Mouse (Mus musculus): ENCODE measurements around the gene Gm27021. TPM values are rescaled to one million over a fixed set of nuclear protein-coding genes. Genes with fewer than 3 reads are reported as not detected.

Gm27021 gene
- total RNA-seq (2021) = not detected
- long read RNA-seq, experiment 1, partial matches to known transcripts = 0 of 2 reads
- long read RNA-seq, experiment 1, other reads (novel, unspliced or antisense) = 2 of 2 reads
- long read RNA-seq, experiment 2 = 0 reads

DNA sequence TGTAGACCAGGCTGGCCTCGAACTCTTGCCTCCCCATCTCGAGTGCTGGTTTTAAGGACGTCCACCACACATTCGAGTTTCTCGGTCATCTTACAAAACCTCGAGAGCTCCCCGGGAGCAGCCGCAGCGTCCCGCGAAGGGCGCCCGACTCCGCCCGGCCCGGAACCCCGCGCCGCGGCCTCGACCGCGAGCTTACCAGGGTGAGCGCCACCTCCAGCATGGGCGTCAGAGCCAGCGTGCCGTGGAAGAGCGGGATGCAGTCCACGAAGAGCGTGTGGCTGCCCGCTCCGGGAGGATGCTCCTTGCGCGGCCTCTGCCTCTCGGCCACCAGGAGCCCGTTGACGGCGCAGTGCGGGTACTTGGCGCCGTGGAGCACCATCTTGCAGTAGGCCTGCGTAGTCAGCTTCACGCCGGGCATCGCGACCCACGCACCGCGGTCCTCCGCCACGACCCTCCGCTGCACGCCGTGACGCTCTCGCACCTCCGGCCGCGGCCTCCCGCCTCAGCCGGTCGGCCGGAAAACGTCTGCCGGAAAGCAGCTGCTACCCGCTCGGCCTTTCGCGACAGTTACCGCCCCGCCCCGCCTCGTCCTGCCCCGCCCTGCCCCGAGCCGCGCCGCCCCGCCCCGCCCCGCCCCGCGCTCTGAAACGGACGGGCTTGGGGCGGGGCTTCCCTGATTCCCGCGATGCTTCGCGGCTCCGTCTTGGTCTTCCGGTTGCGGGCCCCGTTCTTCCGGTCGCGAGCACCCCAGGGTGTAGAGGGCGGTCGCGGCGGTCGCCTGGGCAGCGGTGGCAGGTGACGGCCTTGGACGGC is at the start of gene Gm27021, which contains the start of gene Cox4i1:
Gm27021 (minus strand) TSS at position 519 of the 813 bp plus-strand sequence.
Cox4i1 (plus strand) TSS at position 662 of the 813 bp plus-strand sequence.
- DNase-seq = peak; percentile 95
- intact Hi-C loops (cut with DNase I; ENCODE audit: low total_unique reads) = no loop called here

GRCm38 (mm10) chr8:120715996-120716680 is 48.3 kb upstream of the Gm27021 start:
- intact Hi-C loops (cut with DNase I; ENCODE audit: low total_unique reads) = no loop called here
- no peak for DNase-seq

DNA sequence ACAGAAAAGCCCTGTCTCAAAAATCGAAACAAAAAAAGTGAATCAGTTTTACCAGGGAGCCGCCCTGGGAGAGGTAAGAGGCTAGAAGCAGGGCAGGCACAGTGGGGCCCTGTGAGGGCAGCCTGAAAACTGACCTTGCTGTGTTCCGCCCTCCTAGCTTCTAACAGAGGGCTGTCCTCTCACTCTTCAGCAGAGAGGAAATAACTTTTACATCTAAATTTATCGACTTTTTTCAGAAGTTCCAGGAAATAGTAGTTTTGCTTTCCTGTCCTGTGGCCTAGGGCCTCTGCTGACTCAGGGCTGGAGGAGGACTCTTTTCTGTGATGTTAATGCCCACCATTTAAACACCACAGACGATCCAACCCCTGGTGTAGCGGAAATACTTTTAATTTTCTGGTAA is 47.3 kb upstream of the Gm27021 start:
- intact Hi-C loops (cut with DNase I; ENCODE audit: low total_unique reads) = no loop called here
- DNase-seq = no peak

DNA sequence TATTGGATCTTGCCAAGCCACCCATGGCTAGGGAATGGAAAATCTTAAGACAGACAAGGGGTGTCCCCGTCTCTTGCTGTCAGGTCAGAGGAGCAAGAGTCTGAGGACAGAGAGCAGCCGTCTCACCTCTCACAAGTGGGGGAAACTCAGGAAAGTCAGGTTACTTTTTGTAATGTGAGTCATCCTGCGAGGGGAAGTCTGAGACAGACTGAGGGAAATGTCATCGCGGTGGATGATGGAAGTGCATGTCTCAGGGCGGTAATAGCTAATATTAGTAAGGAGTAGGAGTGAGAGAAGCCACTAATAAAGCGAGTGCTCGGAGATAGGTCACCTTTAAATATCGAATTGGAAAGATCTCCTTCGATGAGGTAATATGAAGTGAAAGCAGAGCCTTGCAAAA is 41.3 kb upstream of the Gm27021 start:
- intact Hi-C loops (cut with DNase I; ENCODE audit: low total_unique reads) = no loop called here
- no peak for DNase-seq

- DNase-seq = no peak
- intact Hi-C loops (cut with DNase I; ENCODE audit: low total_unique reads) = no loop called here
Observed at GRCm38 (mm10) chr8:120706193-120706592, 38.3 kb upstream of the Gm27021 start.

DNA sequence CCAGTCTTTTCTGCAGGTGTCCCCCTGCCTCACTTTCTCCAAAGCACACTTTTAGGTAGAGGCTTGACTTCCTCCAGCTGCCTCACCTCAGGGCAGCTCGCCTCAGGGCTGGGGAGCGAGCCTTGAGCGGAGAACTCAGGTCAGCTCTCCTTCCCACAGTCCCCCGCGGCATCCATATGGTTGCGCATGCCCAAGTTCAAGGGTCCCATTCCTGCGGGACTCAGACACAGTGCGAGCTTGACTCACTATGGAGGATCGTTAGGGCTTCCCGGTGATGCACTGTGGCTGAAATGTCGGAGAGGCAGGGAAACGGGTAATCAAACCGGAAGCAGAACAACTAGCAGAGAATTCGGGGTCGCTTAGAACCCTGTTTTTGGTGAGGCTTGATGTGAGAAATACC is 37.3 kb upstream of the Gm27021 start:
- intact Hi-C loops (cut with DNase I; ENCODE audit: low total_unique reads) = no loop called here

DNA sequence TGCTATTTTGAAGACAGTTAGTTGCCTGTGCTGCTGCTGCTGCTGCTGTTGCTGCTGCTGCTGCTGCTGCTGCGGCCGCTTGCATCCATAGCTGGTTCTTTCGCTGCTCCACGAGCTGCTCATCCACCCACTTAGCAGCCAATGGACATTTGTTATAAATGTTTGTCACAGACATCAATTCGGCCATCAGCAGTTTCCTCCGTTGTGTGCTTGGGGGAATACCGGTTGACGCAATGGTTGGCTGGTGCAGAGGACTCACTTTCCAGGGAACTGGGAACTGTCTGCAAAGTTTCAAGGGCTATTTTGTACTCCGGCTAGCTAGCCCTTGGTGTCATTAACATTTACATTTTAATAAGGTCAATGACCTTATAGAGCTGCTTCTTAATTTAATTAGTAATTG is 36.3 kb upstream of the Gm27021 start:
- peak; percentile 41 for DNase-seq
- intact Hi-C loops (cut with DNase I; ENCODE audit: low total_unique reads) = no loop called here

More for the DNA sequence above, 37.3 kb upstream of the Gm27021 start:
- no peak for DNase-seq

DNA sequence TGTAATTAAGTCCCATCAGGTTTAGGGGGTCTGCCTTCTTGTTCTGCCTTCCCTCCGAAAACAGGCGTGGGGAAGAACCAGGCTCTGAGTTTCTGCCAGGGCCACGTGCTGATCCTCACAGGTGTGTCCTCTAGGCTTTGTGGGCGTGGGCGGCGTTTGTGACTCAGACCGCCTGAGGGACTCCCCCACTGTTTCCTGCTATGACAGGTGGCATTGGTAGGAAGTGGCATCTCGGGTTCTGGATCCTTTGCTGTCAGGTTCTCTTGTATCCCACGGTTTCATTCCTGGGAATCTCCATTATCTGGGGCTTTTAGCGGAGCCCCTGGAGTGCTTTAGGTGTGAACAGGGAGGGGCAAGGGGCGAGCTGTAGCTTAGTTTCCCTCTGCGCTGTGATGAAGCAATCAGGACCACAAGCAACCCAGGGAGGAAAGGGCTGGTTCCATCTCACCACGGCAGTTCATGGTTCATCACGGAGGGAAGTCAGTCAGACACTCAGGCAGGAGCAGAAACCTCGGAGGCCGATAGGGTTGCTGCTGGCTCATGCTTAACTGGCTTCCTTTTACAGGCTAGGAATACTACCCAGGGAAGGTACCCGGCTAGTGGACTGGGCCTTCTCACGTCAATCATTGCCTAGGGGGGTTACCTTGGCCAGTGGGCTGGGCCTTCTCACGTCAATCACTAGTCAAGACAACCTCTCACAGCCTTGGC is 34.0 kb upstream of the Gm27021 start:
- intact Hi-C loops (cut with DNase I; ENCODE audit: low total_unique reads) = no loop called here
- DNase-seq = no peak

DNA sequence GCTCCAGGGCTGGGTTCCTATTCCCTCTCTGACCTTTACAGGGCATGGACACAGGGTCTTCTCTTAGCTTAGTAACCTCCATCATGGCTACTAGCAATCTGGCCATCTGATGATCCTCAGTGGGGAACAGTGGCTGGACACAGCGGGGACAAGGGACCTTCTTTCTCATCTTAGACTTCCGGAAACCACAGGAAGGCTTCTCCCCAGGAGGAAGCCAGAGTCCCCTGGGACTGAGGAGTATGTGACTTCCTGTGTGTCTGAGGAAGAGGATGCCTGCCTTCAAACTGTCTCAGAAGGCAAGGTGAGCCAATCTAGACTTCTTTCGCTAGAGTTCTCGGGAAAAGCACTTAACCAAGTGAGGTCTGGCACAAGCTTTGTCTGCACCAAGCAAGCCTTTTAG is 32.2 kb upstream of the Gm27021 start:
- DNase-seq = no peak
- intact Hi-C loops (cut with DNase I; ENCODE audit: low total_unique reads) = no loop called here

DNA sequence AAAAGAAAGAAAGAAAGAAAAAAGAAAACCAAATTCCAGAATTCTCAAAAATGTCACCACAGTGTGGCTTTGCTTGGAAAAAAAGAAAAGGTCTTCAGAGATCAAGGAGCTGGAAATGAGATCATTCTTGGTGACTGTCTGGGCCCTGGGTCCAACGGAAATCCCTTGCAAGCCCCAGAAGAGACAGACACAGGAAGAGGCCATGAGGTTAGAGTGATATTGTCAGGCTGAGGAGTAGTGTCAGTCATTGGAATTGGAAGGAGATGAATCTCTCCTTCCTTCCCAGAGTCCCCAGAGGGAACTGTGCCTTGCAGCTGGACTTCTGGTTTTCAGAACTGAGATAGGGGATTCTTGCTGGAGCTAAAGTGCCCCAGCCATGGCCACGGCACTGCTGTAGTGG is 31.7 kb upstream of the Gm27021 start:
- intact Hi-C loops (cut with DNase I; ENCODE audit: low total_unique reads) = no loop called here
- DNase-seq = no peak

GRCm38 (mm10) chr8:120699079-120699478 is 31.2 kb upstream of the Gm27021 start:
- intact Hi-C loops (cut with DNase I; ENCODE audit: low total_unique reads) = no loop called here

GRCm38 (mm10) chr8:120698426-120698825 is 30.5 kb upstream of the Gm27021 start:
- intact Hi-C loops (cut with DNase I; ENCODE audit: low total_unique reads) = no loop called here
- no peak for DNase-seq

More at GRCm38 (mm10) chr8:120699079-120699478, 31.2 kb upstream of the Gm27021 start:
- DNase-seq = no peak

- intact Hi-C loops (cut with DNase I; ENCODE audit: low total_unique reads) = no loop called here
Observed at GRCm38 (mm10) chr8:120697979-120698272, 30.0 kb upstream of the Gm27021 start.

GRCm38 (mm10) chr8:120697154-120697978 is 29.5 kb upstream of the Gm27021 start:
- intact Hi-C loops (cut with DNase I; ENCODE audit: low total_unique reads) = no loop called here
- peak; percentile 68 for DNase-seq

More at GRCm38 (mm10) chr8:120697979-120698272, 30.0 kb upstream of the Gm27021 start:
- no peak for DNase-seq

- intact Hi-C loops (cut with DNase I; ENCODE audit: low total_unique reads) = no loop called here
- DNase-seq = peak; percentile 44
Observed at GRCm38 (mm10) chr8:120696401-120697153, 28.7 kb upstream of the Gm27021 start.

- intact Hi-C loops (cut with DNase I; ENCODE audit: low total_unique reads) = no loop called here
- no peak for DNase-seq
Observed at GRCm38 (mm10) chr8:120693861-120694493, 26.1 kb upstream of the Gm27021 start.

- intact Hi-C loops (cut with DNase I; ENCODE audit: low total_unique reads) = no loop called here
Observed at GRCm38 (mm10) chr8:120692934-120693333, 25.1 kb upstream of the Gm27021 start.

GRCm38 (mm10) chr8:120688511-120688910 is 20.6 kb upstream of the Gm27021 start:
- no peak for DNase-seq
- intact Hi-C loops (cut with DNase I; ENCODE audit: low total_unique reads) = no loop called here

More at GRCm38 (mm10) chr8:120692934-120693333, 25.1 kb upstream of the Gm27021 start:
- DNase-seq = no peak
